In genomic region chr1:177940422-177940977, GRCm38 (mm10) we compare ENCODE assay signal across 9 mouse cellular contexts. TPM values are rescaled to one million over a fixed set of nuclear protein-coding genes. Genes with fewer than 3 reads are reported as not detected.
DNase-seq lines count a peak whose midpoint lies in the region; ATAC-seq and TF ChIP-seq lines count a peak whose summit lies in the region.
"Not testable (repeated sequence)": the region's sequence is repeated elsewhere in the genome, so short reads cannot be mapped to it uniquely, and the experiment has no call there.
"Had no signal": no experiment of that assay in that cellular context is flagged by ENCODE, and none has a peak within 500 bp of the region (broad histone marks: within the 10 kb centered on the region; RNA-seq: fewer than 3 reads in every experiment).

No protein-coding gene starts in this region.

- TF ChIP-seq EP300 in liver, postnatal 0 days (IDR thresholded peaks at IDR 0.05; ENCODE audit: low read depth), result not testable (repeated sequence)

- peak; percentile 53 for TF ChIP-seq CTCF in liver, postnatal 0 days (IDR thresholded peaks at IDR 0.05; ENCODE audit: low read depth)

- not testable (repeated sequence) for H3K4me2 ChIP-seq in hindbrain, embryonic 14.5 days (replicated peaks); kidney, embryonic 15.5 days; liver, postnatal 0 days (ENCODE audit: low read depth, low read length); midbrain, embryonic 13.5 days (replicated peaks)

- not testable (repeated sequence) for H3K9me3 ChIP-seq in hindbrain, embryonic 14.5 days (ENCODE audit: control insufficient read depth, low read length); kidney, embryonic 15.5 days (replicated peaks); liver, postnatal 0 days (ENCODE audit: low read length); midbrain, embryonic 13.5 days

- H3K9ac ChIP-seq in hindbrain, embryonic 14.5 days; kidney, embryonic 15.5 days; liver, postnatal 0 days (replicated peaks); midbrain, embryonic 13.5 days (replicated peaks): not testable (repeated sequence)

- peak; percentile 9 for DNase-seq in Muller cell, postnatal 12 days (ENCODE audit: inconsistent ontology term)
- peak; percentile 14 for DNase-seq in embryo, embryonic 9.5 days (ENCODE audit: extremely low spot score)
- peak; percentile 2 for DNase-seq in forelimb bud, embryonic 11.5 days (ENCODE audit: low read depth, low spot score)
- DNase-seq in hindbrain, embryonic 14.5 days (ENCODE audit: low spot score), result peak; percentile 57
- not testable (repeated sequence) for DNase-seq in liver, postnatal 0 days
- peak; percentile 9 for DNase-seq in splenic B cell, adult 2 months (ENCODE audit: low read depth, low spot score)

- not testable (repeated sequence) for H3K4me1 ChIP-seq in hindbrain, embryonic 14.5 days (replicated peaks; ENCODE audit: control insufficient read depth, insufficient read depth, low read length); kidney, embryonic 15.5 days; liver, postnatal 0 days (ENCODE audit: insufficient read depth); midbrain, embryonic 13.5 days (replicated peaks)

- 5% methylated on average over 3 of the region's 4 CpGs for WGBS in hindbrain, embryonic 14.5 days
- WGBS in kidney, embryonic 15.5 days, result 6% methylated on average over 3 of the region's 4 CpGs
- 2% methylated on average over 3 of the region's 4 CpGs for WGBS in liver, postnatal 0 days (ENCODE audit: insufficient replicate concordance)
- WGBS in midbrain, embryonic 13.5 days, result 0% methylated on average over 3 of the region's 4 CpGs

- not testable (repeated sequence) for H3K27me3 ChIP-seq in hindbrain, embryonic 14.5 days (ENCODE audit: control insufficient read depth, insufficient read depth, low read length); kidney, embryonic 15.5 days; liver, postnatal 0 days (ENCODE audit: insufficient read depth, low read length); midbrain, embryonic 13.5 days; splenic B cell, adult 2 months (ENCODE audit: control insufficient read depth, insufficient read depth, low read length, poor library complexity, severe bottlenecking)

- not testable (repeated sequence) for H3K36me3 ChIP-seq in hindbrain, embryonic 14.5 days (replicated peaks; ENCODE audit: control insufficient read depth, insufficient read depth); kidney, embryonic 15.5 days; liver, postnatal 0 days (replicated peaks; ENCODE audit: insufficient read depth, low read length); midbrain, embryonic 13.5 days; splenic B cell, adult 2 months (ENCODE audit: control insufficient read depth, insufficient read depth, low read length, poor library complexity, severe bottlenecking)

- not testable (repeated sequence) for H3K27ac ChIP-seq in hindbrain, embryonic 14.5 days; kidney, embryonic 15.5 days; liver, postnatal 0 days (ENCODE audit: low read depth); midbrain, embryonic 13.5 days

- peak; percentile 11; the same call in 1 of the 2 replicates for ATAC-seq in hindbrain, embryonic 14.5 days (ENCODE audit: low FRiP score)
- ATAC-seq in kidney, embryonic 15.5 days (replicated peaks; ENCODE audit: low FRiP score), result peak; percentile 49; the same call in 1 of the 2 replicates
- ATAC-seq in liver, postnatal 0 days, result not testable (repeated sequence)
- 0 out of 2 replicates have a peak, but pooled peaks have one; percentile 40 for ATAC-seq in midbrain, embryonic 13.5 days

- H3K4me3 ChIP-seq in hindbrain, embryonic 14.5 days (replicated peaks; ENCODE audit: low read length); kidney, embryonic 15.5 days (replicated peaks); liver, postnatal 0 days (ENCODE audit: low read depth, low read length); midbrain, embryonic 13.5 days (replicated peaks): not testable (repeated sequence)

RNA-seq across cellular contexts. Expression of gene Catspere2, which starts 42.7 kb away (rescaled TPM):
- polyA plus RNA-seq in hindbrain, embryonic 14.5 days (2014; fragmentation: Nextera tagmentation; extraction: Ambion mirVana), result 0.29 and 0.56 TPM in 2 replicates
- 0.19 and 0.23 TPM in 2 replicates for polyA plus RNA-seq in kidney, embryonic 15.5 days (2015; fragmentation: Nextera tagmentation; extraction: Ambion mirVana)
- polyA plus RNA-seq in liver, postnatal 0 days (2015; fragmentation: Nextera tagmentation; extraction: Ambion mirVana), result 0.05 and 0.07 TPM in 2 replicates
- polyA plus RNA-seq in midbrain, embryonic 13.5 days (2015; fragmentation: Nextera tagmentation; extraction: Ambion mirVana), result 0.27 and 0.28 TPM in 2 replicates
- polyA plus RNA-seq: liver, embryonic 16.5 days had no signal
